Mouse (Mus musculus): ENCODE measurements at regions not wholly inside any gene's neighbourhood (a gene's known extent, or its start where the extent isn't known, plus 50 kb on each side); places are given as distances from the start of the nearest gene placed in this dataset.

DNA sequence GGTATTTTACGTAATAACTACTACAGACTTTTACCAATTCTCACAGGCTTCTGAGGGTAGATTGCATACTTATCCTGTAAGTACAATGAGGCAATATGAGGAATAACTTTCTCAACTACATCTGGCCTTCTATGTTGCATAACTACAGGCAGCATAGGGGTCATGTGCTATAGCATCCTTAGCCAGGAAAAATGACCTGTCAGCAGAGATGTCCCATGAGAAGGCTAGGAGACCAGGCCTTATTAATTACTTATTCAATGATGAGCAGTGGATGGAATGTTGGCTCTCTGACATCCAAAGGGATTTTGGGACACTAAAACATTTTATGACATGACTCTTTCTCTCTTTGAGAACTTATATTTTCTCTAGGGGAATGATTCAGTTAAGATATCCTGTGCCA is 873.9 kb downstream of the Kcnma1 start:
- TF ChIP-seq MAFK (IDR thresholded peaks at IDR 0.05; ENCODE audit: insufficient read depth, low read depth, low read length) (no peak), ZC3H11A (IDR thresholded peaks at IDR 0.05; ENCODE audit: borderline replicate concordance, low read depth, low read length) (no peak), CHD2 (IDR thresholded peaks at IDR 0.05; ENCODE audit: low read depth, low read length) (no peak), ZNF384 (IDR thresholded peaks at IDR 0.05; ENCODE audit: low read depth, low read length) (no peak), HCFC1 (IDR thresholded peaks at IDR 0.05; ENCODE audit: borderline replicate concordance, insufficient read depth, low read length) (no peak)

Measured in ES-E14 (cell line).